Mouse (Mus musculus) frontal cortex, postnatal 36 days (tissue): ENCODE data around the gene Ush2a.

Experiments
- DNase-seq, 2 experiments: peaks; one replicate each; pipeline ENCODE4 v3.0.0; 2022; ENCODE audit warnings: low spot score in 2 of 2

The Ush2a gene

DNA sequence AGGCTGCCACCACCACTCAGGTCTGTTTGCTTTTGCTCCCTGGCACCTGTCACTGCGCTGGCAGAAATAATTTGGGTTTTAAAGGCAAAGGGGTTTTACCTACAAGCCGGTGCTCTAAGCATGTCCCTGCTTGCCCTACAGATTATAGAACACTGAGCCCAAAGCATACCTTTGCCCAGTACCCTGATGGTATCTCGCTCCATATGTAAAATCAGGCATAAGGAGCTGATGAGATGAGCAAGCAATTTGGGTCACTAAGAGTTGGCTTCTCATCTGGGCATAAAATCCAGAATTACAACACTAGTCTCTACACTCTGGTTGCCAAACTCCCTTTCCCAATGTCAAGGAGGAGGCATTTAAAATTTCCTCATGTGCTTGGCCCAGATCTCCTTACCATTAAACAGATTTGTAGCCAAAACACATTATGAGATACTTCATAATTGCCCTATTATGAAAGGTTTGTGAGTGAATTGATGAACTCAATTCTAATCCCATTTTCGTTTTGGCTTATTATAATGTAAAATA, 616.8 kb downstream of the Ush2a start:
- DNase-seq = no peak

DNA sequence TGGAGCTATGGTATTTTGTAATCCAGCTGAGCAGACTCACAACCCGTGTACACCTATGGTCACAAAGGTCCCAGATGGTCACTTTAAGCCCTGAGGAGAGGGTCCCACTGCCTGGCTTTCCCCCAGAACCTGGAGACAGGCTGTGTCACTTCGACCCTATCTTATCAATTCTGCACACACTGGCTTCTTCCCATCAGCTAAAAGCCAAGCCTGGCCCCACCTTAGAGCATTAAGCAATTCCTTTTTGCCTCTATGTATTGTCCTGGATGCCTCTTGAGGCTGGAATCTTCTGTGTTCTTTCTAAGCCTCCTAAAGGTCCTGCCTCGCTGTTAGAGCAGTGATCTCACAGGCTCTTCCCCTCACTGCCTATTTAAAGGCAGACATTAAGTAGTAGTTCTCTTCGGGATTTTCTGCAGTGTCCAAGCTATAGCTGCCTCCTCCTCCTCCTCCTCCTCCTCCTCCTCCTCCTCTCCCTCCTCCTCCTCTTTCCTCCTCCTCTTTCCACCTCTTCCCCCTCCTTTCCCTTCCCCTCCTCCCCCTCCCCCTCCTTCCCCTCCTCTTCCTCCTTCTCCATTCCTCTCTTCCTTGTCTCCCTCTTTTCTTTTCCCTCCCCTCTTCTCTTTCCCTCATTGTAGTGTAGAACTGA, 635.2 kb downstream of the Ush2a start:
- DNase-seq = no peak

DNA sequence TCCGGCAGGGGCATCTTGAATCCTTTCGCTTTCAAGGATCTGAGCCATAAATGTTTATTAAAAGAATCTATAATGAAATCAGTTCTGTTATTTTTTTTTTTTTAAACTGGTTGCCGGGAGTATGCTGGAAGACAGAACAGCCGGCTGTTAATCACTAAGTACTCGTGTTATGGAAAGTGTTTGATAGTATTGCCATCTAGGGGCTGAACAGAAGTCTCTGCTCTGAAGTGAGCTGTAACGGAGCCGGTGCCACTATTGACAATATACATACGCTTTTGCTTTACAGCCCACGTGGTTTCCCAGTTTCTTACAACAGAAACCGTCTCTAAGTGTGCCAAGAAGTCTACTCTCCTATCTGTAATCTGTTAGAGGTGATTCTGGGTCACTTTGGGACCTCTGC, 642.3 kb downstream of the Ush2a start:
- DNase-seq = no peak

DNA sequence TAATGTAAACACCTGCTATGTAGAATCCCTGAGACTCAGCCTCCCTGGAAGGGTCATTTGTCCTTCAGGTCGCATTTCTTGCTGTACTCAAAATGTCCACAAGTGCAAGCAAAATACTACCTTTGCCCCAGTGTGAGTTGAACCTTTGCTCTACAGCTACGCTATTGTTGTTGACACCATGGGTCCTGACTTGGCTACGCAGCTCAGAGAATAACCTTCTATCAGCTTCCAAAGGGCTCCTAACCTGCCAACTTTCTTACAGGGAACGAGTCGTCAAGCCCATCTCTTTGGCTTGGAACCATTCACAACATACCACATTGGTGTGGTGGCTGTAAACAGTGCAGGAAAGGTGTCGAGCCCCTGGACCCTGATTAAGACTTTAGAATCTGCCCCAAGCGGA, 644.4 kb downstream of the Ush2a start:
- no peak for DNase-seq

DNA sequence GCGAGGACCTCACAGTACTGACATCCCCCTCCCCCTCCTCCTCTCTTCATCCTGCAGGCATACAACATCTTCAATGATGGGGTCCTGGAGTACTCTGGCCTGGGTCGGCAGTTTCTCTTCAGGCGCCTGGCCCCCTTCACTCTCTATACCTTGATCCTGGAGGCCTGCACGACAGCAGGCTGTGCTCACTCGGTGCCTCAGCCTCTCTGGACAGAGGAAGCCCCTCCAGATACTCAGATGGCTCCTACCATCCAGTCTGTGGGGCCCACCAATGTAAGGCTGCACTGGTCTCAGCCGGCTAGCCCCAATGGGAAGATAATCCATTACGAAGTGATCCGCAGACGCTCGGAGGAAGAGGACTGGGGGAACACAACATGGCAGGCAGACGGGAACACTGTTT, 648.8 kb downstream of the Ush2a start:
- DNase-seq = no peak

DNA sequence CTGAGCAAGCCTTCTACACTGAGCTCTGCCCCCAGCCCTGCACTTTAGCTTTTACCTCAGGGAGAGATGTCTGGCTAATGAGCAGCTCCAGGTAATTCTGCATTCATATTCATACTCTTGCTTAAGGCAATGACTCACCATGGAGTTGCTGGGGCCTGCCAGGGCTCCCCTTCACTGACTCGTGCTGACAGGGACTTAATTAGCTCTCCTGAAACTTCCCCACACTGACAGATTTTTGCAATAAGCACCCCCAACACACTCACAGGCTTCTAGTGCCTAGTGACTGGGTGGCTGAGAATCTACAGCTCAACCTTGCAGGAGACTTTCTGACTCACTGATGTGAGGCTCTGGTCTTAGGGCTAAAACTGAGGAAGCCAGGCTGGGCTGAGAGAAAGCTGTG, 658.1 kb downstream of the Ush2a start:
- DNase-seq = no peak

DNA sequence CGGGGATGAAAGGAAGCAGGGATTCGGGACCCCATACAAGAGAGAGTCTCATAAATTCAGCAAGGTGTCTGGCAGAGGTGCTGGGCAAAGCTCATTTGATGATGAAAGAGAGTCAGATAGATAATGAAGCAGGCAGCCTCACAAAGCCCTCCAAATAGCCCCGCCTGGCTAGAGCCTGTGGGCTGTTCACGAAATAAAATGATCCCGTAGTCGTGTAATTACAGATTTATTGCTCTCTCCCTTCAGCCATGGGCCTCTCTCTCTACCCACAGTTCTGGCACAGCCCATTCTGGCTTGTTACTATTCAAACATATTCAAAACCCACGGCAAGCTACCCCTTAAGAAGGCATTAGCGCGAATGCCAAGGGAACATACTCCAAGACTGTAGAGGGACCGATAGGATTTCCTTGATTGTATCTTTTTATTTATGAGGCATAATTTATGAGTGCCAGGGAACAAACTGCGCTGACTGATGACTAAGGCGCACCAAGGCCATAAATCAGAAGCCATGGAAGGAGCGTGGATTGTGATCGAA, 675.5 kb downstream of the Ush2a start:
- no peak for DNase-seq

DNA sequence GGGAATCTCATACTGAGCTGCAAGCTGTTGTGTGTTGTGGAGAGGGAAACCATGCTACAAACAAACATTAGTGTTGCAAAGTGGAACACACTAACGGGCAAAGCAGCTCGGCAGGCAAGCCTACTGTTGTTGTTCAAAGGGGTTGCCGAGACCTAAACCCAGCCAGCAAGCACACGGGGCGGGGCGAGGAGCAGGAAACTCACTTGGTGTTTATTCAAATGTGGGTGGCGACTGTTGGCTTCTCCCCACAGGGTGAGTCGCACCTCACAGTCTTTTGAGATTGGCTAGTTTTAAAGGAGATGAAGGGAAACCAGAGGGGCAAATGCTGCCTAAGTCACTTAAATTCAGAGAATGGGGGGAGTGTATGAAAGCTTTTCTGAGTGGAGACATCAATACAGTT, 683.5 kb downstream of the Ush2a start:
- no peak for DNase-seq

DNA sequence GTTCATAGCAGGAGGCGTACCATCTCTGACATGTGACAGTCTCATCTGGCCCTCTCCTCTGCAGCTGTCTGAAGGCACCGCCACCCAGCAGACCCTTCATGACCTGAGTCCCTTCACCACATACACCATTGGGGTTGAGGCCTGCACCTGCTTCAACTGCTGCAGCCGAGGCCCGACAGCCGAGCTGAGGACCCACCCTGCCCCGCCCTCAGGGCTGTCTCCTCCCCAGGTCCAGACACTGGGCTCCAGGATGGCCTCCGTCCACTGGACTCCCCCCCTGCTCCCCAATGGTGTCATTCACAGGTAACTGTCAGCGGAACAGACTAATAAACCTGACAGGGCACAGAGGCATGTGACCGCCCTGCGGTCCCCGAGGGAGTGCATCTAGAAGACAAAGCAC, 685.0 kb downstream of the Ush2a start:
- DNase-seq = no peak

DNA sequence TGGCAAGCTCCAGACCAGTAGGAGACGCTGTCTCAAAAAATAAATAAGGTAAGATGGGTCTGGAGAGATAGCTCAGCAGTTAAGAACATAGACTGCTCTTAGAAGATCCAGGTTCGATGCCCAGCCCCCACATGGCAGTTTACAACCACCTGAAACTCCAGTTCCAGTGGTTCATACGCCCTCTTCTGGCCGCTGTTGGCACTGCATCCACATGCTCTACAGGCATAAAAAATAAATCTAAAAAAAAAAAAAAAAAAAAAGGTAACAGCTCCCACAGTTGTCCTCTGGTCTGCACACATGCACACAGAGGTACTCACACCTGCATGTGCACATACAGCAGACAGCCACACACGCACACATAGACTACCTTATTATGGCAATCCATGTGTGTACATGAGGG, 686.0 kb downstream of the Ush2a start:
- no peak for DNase-seq

DNA sequence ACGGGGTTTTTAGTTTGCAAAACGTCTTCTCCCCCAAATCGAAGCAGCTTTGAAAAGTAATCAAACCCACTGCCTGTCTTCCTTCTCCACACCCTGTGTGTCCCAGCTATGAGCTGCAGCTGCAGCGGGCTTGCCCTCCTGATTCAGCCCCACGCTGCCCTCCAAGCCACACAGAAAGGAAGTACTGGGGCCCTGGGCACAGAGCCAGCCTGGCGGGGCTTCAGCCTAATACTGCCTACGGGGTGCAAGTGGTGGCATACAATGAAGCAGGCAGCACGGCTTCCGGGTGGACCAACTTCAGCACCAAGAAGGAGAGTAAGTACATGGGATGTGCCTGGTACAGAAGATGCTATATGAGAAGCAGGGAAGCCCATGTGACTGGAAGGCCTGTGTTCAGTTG, 686.5 kb downstream of the Ush2a start:
- DNase-seq = no peak

DNA sequence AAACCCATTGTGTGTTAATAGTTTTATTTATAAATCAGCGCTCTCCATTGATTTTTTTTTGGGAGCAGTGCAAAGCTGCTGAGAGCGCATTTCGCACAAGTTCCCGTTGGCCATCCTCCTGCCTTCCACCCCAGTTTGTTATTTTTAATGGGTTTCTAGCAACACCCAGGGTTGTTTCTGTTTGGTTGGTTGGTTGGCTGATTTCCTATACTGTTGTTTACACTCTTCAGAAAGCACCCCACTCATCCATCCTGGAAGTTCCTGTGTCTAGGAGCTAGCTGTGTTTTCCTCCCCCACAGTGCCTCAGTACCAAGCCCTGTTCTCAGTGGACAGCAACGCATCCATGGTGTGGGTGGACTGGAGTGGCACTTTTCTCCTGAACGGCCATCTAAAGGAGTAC, 689.3 kb downstream of the Ush2a start:
- DNase-seq = no peak

DNA sequence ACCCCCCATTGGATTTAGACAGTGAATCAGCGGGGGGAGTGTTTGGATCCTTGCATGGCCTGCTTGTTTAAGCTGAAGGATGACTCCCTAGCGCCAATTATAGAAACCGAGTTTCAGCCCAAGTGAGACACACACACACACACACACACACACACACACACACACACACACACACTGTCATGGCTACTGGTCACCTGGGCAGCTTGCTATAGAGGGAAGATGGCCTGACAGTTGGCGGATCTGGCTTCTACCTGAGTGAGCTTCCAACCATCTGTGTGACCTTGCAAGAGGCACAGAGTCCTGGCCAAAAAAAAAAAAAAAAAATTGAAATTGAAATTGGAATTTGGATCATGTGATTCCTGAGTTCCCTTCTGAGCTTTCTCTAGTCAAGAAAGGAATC, 690.7 kb downstream of the Ush2a start:
- DNase-seq = no peak

DNA sequence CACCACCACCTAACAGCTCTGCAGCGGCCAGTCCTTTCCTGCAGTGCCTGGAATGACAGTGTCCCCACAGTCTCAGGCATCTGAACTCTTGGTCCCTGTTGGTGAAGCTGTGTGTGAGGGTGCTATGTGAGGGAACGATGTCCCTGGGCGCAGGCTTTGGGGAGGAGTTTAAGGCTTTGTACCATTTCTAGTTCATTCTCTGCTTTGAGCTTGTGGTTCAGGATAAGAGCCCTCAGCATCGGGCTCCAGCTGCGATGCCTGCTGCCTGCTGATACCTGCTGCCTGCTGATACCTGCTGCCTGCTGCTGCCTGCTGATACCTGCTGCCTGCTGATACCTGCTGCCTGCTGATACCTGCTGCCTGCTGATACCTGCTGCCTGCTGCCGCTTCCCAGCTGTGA, 711.3 kb downstream of the Ush2a start:
- no peak for DNase-seq

DNA sequence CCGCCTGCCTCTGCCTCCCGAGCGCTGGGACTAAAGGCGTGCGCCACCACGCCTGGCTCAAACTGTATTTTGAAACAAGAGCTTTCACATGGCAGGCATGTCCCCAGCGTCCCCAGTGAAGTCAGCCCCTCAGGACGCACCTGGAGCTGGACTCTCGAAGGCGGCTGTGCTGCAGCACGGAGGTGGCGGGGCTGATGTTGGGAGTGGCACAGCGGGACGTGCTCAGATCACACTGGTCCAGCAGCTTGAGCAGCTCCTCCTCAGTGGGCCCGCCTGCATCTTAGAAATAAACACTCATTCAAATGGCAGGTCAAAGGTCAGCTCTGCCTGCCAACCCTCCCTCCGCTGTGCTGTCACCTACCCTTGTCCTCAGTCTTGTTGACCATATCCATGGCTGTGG, 712.1 kb downstream of the Ush2a start:
- no peak for DNase-seq

DNA sequence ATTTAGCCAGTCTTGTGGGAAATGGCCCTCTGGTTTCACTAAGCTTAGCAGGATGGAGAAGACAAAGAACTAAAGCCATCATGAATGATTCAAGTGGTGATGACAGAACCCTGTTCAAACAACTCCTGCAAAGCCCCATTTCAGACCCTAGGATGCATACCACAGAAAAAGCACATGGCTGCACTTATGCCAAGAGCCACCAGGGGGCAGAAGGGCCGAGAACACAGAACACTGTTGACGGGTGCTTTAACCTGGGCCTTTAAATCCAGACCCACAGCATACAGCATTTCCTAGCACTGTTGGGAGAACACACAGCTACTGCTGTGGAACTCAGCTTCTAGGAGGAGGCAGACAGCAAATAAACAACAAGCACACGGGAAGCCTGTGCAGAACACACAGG, 718.2 kb downstream of the Ush2a start:
- peak; percentile 37 to 62 for DNase-seq

DNA sequence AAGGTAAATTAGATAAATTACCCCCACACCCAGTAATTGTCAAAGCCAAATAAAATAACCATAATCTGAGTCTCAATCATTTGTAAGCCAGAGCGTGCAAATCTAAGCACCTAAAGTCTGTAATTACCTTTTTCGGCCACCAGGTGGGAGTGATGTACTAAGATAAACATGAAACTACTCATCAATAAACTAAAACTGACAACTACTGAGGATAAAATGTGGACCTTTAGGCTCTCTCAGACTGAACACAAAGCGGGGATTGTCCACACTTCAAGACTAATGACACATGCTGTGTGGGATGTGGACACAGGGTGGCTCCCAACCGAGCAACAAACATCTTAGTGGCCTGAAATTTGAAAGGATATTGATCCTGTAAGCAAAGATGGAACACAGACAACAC, 731.4 kb downstream of the Ush2a start:
- DNase-seq = peak in 1 of 2 experiments; percentile 56

DNA sequence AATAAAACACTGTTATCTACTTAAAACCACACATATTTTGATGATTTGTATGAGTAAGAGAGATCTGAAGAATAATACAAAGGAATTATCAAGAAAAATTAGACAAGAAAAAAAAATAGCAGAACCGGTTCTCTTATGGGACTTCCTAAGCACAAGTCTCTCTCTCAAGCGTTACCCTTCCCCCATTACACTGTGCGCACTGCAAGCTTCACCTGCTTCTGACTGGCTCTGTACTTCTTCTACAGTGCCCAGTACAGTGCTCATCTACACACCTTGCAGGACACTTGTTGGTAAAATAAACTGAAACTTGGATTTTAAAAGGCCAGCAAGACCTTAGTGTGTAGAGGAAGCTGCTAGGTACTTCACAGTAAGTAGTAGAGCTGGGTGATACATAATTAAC, 736.1 kb downstream of the Ush2a start:
- DNase-seq = no peak

DNA sequence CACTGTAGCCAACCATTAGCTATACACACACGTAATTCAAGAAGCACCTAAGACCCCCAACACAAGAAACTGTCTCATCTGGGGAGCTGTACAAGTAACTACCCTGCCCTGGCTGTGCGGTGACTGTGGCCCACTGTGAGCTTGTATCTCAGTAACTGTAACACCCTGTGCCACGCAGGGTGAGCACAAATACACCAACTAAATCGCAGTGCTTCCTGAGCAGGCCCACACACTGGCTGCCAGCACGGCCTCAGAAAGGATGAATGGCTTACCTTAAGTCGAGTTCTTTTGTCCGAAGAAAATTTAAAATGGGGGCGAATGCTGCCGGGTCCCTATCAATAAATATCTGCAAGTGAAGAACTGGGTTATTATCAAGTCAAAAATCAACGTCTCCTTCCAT, 738.2 kb downstream of the Ush2a start:
- no peak for DNase-seq

DNA sequence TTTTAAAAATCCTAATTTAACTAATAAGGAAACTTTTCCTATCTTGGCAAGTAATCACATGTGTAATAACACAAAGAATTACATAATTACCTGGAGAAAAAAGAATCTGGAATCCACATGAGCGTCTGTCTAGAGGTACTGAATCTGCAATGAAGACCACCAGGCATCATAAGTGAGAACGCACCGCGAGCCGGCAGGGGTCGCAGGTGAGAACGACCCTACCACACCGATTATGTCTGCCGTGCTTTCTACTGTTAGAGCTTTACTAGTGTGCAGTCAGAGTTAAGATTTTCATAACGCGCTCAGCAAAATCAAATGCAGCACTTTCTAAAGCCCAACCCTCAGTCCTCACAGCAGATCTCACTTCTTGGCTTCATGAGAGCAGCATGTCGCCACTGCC, 740.0 kb downstream of the Ush2a start:
- no peak for DNase-seq

DNA sequence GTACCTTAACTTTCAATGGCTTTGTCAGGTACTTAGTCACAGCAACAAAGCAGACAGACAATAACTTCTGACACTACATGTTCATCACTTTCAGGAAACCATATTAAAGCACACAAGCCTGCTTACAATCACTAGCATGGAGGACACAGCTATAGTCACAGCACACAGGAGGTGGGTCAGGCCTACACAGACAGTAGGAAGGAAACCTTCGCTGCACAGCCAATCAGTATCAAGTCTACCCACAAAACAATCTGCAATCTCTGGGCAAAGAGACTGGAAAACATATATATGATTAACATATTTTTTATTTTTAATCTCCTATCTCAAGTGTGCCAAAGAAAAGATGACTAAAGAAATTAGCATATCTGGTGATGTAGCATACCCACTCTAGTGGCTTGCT, 743.0 kb downstream of the Ush2a start:
- DNase-seq = no peak

DNA sequence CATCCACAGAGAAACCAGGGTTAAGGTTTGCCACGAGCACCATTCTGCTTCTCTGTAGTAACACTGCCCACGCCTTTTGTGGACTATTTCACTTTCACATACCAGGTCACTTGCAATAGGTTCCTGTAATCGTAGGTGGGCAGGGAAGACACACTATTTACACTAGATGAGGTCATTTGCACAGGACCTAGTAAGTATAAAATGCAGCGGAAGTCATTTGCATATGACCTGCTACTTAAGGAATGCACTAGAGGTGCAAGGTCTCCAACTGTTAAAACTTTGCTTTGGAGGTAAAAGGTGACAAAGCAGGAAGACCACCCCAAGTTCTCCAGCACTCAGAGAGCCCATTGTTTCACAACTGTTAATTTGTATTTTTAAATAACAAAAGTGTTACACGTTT, 744.4 kb downstream of the Ush2a start:
- DNase-seq = no peak

DNA sequence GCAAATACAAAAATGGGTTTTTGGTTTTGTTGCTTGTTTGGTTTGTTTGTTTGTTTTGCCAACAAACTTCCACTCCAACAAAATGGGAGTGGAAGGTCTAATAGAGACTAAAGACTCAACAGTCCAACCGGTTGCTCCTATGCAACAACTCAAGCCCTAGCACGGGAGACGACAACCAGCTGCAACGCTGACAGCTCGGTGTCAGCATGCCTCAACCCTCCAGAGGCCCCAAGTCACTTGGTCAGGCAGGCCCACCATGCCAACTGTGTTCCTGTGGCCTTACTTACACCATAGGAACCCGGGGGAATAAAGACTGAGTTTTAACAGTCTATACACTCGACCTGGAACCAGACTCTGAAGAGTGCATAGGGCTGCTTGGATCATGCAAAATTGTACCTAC, 745.0 kb downstream of the Ush2a start:
- no peak for DNase-seq
